Mouse (Mus musculus) CH12.LX (cell line): ENCODE results near the gene Nrap. TPM values are rescaled to one million over a fixed set of nuclear protein-coding genes. Genes with fewer than 3 reads are reported as not detected.

Source experiments
- DNase-seq: peaks from one replicate; pipeline ENCODE4 v3.0.0-alpha.2; 2013; ENCODE audit errors: extremely low read depth
- H3K27ac ChIP-seq: 2 replicates; pipeline ENCODE4 v1.5.1; 2012; ENCODE audit warnings: low read depth, mild to moderate bottlenecking, control low read depth, moderate library complexity; ENCODE audit not compliant: insufficient read depth
- H3K27me3 ChIP-seq: replicated peaks from 2 replicates; pipeline ENCODE3; 2012; ENCODE audit warnings: inconsistent platforms
- H3K36me3 ChIP-seq, 2 experiments: replicated peaks in 1 of 2; 2 replicates each; pipeline versions ENCODE3 to v1.6.1; 2012; ENCODE audit warnings: inconsistent platforms in 1 of 2, low read length in 1 of 2, mild to moderate bottlenecking in 1 of 2, mixed read lengths in 1 of 2, moderate library complexity in 1 of 2; ENCODE audit not compliant: control insufficient read depth in 1 of 2, insufficient read depth in 1 of 2
- H3K4me1 ChIP-seq, 2 experiments: 2 replicates each; pipeline ENCODE4 v1.6.1; 2012; ENCODE audit warnings: inconsistent platforms in 1 of 2, moderate library complexity in 1 of 2; ENCODE audit not compliant: insufficient read depth in 2 of 2, control insufficient read depth in 1 of 2
- H3K4me2 ChIP-seq: 2 replicates; pipeline ENCODE4 v1.6.1; 2012; ENCODE audit warnings: low read depth, mild to moderate bottlenecking, control low read depth; ENCODE audit not compliant: poor library complexity, insufficient read depth, severe bottlenecking
- H3K4me3 ChIP-seq, 3 experiments: fragments of 150-350 bp in 1 of 3; sonication (generic) in 1 of 3; replicated peaks in 1 of 3; 2 replicates each; pipeline versions ENCODE3 to v1.5.1; 2011 to 2012; ENCODE audit warnings: low read depth in 2 of 3, low read length in 2 of 3, mild to moderate bottlenecking in 2 of 3, moderate library complexity in 2 of 3, control low read depth in 1 of 3, improper control_type of control experiment in 1 of 3, inconsistent platforms in 1 of 3, mixed read lengths in 1 of 3; ENCODE audit not compliant: poor library complexity in 1 of 3
- H3K79me2 ChIP-seq: replicated peaks from 2 replicates; pipeline ENCODE4 v1.6.1; 2012; ENCODE audit warnings: mild to moderate bottlenecking, moderate library complexity; ENCODE audit not compliant: control insufficient read depth, poor library complexity, insufficient read depth, severe bottlenecking; ENCODE audit errors: extremely low read depth
- H3K9ac ChIP-seq: 2 replicates; pipeline ENCODE4 v1.6.1; 2012; ENCODE audit warnings: low read depth, mild to moderate bottlenecking, control low read depth, moderate library complexity; ENCODE audit not compliant: insufficient read depth
- H3K9me3 ChIP-seq: replicated peaks from 2 replicates; pipeline ENCODE3; 2012; ENCODE audit warnings: low read length, inconsistent platforms, mixed read lengths
- BHLHE40 ChIP-seq: IDR thresholded peaks from 2 replicates; pipeline ENCODE4 v1.6.1; 2011; ENCODE audit warnings: mild to moderate bottlenecking, low read depth, low read length, improper control_type of control experiment
- CHD1 ChIP-seq: IDR thresholded peaks from 2 replicates; pipeline ENCODE4 v1.6.1; 2012; ENCODE audit warnings: low read depth, low read length, improper control_type of control experiment, inconsistent platforms
- CHD2 ChIP-seq: IDR thresholded peaks from 2 replicates; pipeline ENCODE4 v1.6.1; 2011; ENCODE audit warnings: low read length, improper control_type of control experiment
- CTCF ChIP-seq, 2 experiments: IDR thresholded peaks in 1 of 2; conservative IDR thresholded peaks in 1 of 2; 2 replicates each; pipeline ENCODE4 v1.5.1; 2011 to 2012; ENCODE audit warnings: low read depth in 2 of 2, low read length in 2 of 2, improper control_type of control experiment in 1 of 2, inconsistent platforms in 1 of 2, mild to moderate bottlenecking in 1 of 2, moderate library complexity in 1 of 2
- ELF1 ChIP-seq: IDR thresholded peaks from 2 replicates; pipeline ENCODE4 v1.6.1; 2014; ENCODE audit warnings: low read depth, mild to moderate bottlenecking, inconsistent platforms, low read length, improper control_type of control experiment
- ETS1 ChIP-seq: conservative IDR thresholded peaks from 2 replicates; pipeline ENCODE4 v1.6.1; 2012; ENCODE audit warnings: low read depth, mild to moderate bottlenecking, inconsistent platforms, low read length, improper control_type of control experiment, moderate library complexity
- HCFC1 ChIP-seq: IDR thresholded peaks from 2 replicates; pipeline ENCODE4 v1.6.1; 2012; ENCODE audit warnings: low read depth, mild to moderate bottlenecking, inconsistent platforms, low read length, improper control_type of control experiment
- KAT2A ChIP-seq: IDR thresholded peaks from 2 replicates; pipeline ENCODE4 v1.6.1; 2012; ENCODE audit warnings: low read length, improper control_type of control experiment, inconsistent platforms; ENCODE audit not compliant: insufficient replicate concordance
- MAFK ChIP-seq: IDR thresholded peaks from 2 replicates; pipeline ENCODE4 v1.6.1; 2011; ENCODE audit warnings: low read length, improper control_type of control experiment; ENCODE audit not compliant: insufficient replicate concordance
- MAX ChIP-seq: IDR thresholded peaks from 2 replicates; pipeline ENCODE4 v1.6.1; 2011; ENCODE audit warnings: low read length, improper control_type of control experiment
- MAZ ChIP-seq: IDR thresholded peaks from 2 replicates; pipeline ENCODE4 v1.6.1; 2012; ENCODE audit warnings: low read depth, mild to moderate bottlenecking, inconsistent platforms, low read length, improper control_type of control experiment, moderate library complexity
- MEF2A ChIP-seq: IDR thresholded peaks from 2 replicates; pipeline ENCODE4 v1.6.1; 2014; ENCODE audit warnings: low read depth, mild to moderate bottlenecking, inconsistent platforms, low read length, improper control_type of control experiment, borderline replicate concordance
- MYC ChIP-seq: IDR thresholded peaks from 2 replicates; pipeline ENCODE4 v1.6.1; 2011; ENCODE audit warnings: low read depth, mild to moderate bottlenecking, improper control_type of control experiment, low read length
- NELFE ChIP-seq: IDR thresholded peaks from 2 replicates; pipeline ENCODE4 v1.6.1; 2011; ENCODE audit warnings: low read depth, low read length, improper control_type of control experiment
- PAX5 ChIP-seq: IDR thresholded peaks from 2 replicates; pipeline ENCODE4 v1.6.1; 2012; ENCODE audit warnings: low read length, inconsistent platforms, mixed read lengths
- POLR2A ChIP-seq: IDR thresholded peaks from 2 replicates; pipeline ENCODE4 v1.6.1; 2011; ENCODE audit warnings: low read depth, mild to moderate bottlenecking, improper control_type of control experiment, low read length
- SIN3A ChIP-seq: IDR thresholded peaks from 2 replicates; pipeline ENCODE4 v1.6.1; 2012; ENCODE audit warnings: low read length, improper control_type of control experiment, inconsistent platforms
- TBP ChIP-seq: conservative IDR thresholded peaks from 2 replicates; pipeline ENCODE4 v1.6.1; 2011; ENCODE audit warnings: low read depth, low read length, improper control_type of control experiment
- TCF12 ChIP-seq: IDR thresholded peaks from 2 replicates; pipeline ENCODE4 v1.6.1; 2014; ENCODE audit warnings: low read depth, mild to moderate bottlenecking, inconsistent platforms, low read length, improper control_type of control experiment
- UBTF ChIP-seq: IDR thresholded peaks from 2 replicates; pipeline ENCODE4 v1.6.1; 2012; ENCODE audit warnings: low read depth, mild to moderate bottlenecking, inconsistent platforms, low read length, improper control_type of control experiment, moderate library complexity
- ZC3H11A ChIP-seq: IDR thresholded peaks from 2 replicates; pipeline ENCODE4 v1.6.1; 2012; ENCODE audit warnings: low read depth, mild to moderate bottlenecking, inconsistent platforms, low read length, improper control_type of control experiment
- ZKSCAN1 ChIP-seq: IDR thresholded peaks from 2 replicates; pipeline ENCODE4 v1.6.1; 2012; ENCODE audit warnings: low read depth, inconsistent platforms, low read length, improper control_type of control experiment, borderline replicate concordance
- ZMIZ1 ChIP-seq: IDR thresholded peaks from 2 replicates; pipeline ENCODE4 v1.6.1; 2012; ENCODE audit warnings: low read depth, mild to moderate bottlenecking, inconsistent platforms, low read length, improper control_type of control experiment
- ZNF384 ChIP-seq: IDR thresholded peaks from 2 replicates; pipeline ENCODE4 v1.6.1; 2012; ENCODE audit warnings: low read depth, low read length, improper control_type of control experiment, inconsistent platforms
- dilution Hi-C: fragments of 300-500 bp; cut with MboI; formaldehyde crosslinking; loops from 2 replicates; pipeline ENCODE4 v1.14.3; 2020; ENCODE audit warnings: low sequenced_read_pairs; ENCODE audit not compliant: extremely low pct_unique_long_range_greater_than_20kb, extremely low pct_ligation_motif_present
- in situ Hi-C: fragments of 300-500 bp; cut with MboI; formaldehyde crosslinking; loops from 3 replicates; pipeline ENCODE4 v1.14.3; 2019; ENCODE audit warnings: low sequenced_read_pairs, low pct_ligation_motif_present, low pct_unique_long_range_greater_than_20kb, mixed read lengths
- polyA plus RNA-seq: library from polyadenylated mRNA; unstranded; fragments of >175 nt; gene quantifications from 2 replicates; pipeline ENCODE4 v1.2.1, GENCODE M21; 2012; ENCODE audit warnings: low read depth; ENCODE audit not compliant: insufficient read length
- total RNA-seq, 2 experiments: library from RNA; depleted of rRNA; stranded (reverse); fragments of 300-350 nt in 1 of 2; fragments of >200 nt in 1 of 2; gene quantifications; 2 replicates each; pipeline ENCODE4 v1.2.3; 2012 to 2014

The Nrap gene
- total and polyA plus RNA-seq, 3 experiments = 0.04 to 1.5 (median 0.17) TPM

- Histone ChIP-seq H3K79me2 (no peaks in the 10 kb centered on the region), H3K9me3 (no peaks in the 10 kb centered on the region), H3K27ac (no peak overlapping the region), H3K27me3 (no peaks in the 10 kb centered on the region), H3K4me1 (no peaks in the 10 kb centered on the region), H3K4me2 (no peak overlapping the region), H3K36me3 (no peaks in the 10 kb centered on the region), H3K9ac (no peak overlapping the region), H3K4me3 (no peak overlapping the region)
- TF ChIP-seq MYC = no peak
- no peak for TF ChIP-seq CTCF (conservative IDR thresholded peaks at IDR 0.05 in 1 of 2, IDR thresholded peaks at IDR 0.05 in 1 of 2; ENCODE audit: low read depth in 2 of 2, low read length in 2 of 2)
- TF ChIP-seq MAZ = no peak
- no peak for TF ChIP-seq BHLHE40
- no peak for TF ChIP-seq MEF2A
- TF ChIP-seq NELFE = no peak
- no peak for TF ChIP-seq POLR2A
- no peak for TF ChIP-seq TCF12
- no peak for TF ChIP-seq ZNF384
- no peak for TF ChIP-seq KAT2A
- dilution Hi-C loops (no loop called here), in situ Hi-C loops (no loop called here)
- DNase-seq = no peak
Measured at GRCm38 (mm10) chr19:56373246-56373645, 16.6 kb downstream of the Nrap start.

- TF ChIP-seq CHD1 (no peak), MAX (no peak), MAFK (no peak), UBTF (no peak), MAZ (no peak), HCFC1 (no peak), ETS1 (no peak), SIN3A (no peak), CHD2 (no peak), ZC3H11A (no peak), ELF1 (no peak), NELFE (no peak), TCF12 (no peak), TBP (no peak), ZNF384 (no peak), ZKSCAN1 (no peak), POLR2A (no peak), ZMIZ1 (no peak), PAX5 (no peak), MYC (no peak)
- in situ Hi-C loops (no loop called here), dilution Hi-C loops (no loop called here)
- no peak for DNase-seq
- no peak overlapping the region for H3K9ac ChIP-seq
- no peaks in the 10 kb centered on the region for H3K36me3 ChIP-seq
- no peaks in the 10 kb centered on the region for H3K9me3 ChIP-seq
- H3K4me1 ChIP-seq = no peaks in the 10 kb centered on the region
- H3K27me3 ChIP-seq = no peaks in the 10 kb centered on the region
- H3K79me2 ChIP-seq = no peaks in the 10 kb centered on the region
- H3K27ac ChIP-seq = no peak overlapping the region
- no peak overlapping the region for H3K4me2 ChIP-seq
- no peak overlapping the region for H3K4me3 ChIP-seq
Measured at GRCm38 (mm10) chr19:56372226-56372625, 17.6 kb downstream of the Nrap start.
